ENCODE assay signal across 12 mouse cellular contexts in the genomic region with DNA sequence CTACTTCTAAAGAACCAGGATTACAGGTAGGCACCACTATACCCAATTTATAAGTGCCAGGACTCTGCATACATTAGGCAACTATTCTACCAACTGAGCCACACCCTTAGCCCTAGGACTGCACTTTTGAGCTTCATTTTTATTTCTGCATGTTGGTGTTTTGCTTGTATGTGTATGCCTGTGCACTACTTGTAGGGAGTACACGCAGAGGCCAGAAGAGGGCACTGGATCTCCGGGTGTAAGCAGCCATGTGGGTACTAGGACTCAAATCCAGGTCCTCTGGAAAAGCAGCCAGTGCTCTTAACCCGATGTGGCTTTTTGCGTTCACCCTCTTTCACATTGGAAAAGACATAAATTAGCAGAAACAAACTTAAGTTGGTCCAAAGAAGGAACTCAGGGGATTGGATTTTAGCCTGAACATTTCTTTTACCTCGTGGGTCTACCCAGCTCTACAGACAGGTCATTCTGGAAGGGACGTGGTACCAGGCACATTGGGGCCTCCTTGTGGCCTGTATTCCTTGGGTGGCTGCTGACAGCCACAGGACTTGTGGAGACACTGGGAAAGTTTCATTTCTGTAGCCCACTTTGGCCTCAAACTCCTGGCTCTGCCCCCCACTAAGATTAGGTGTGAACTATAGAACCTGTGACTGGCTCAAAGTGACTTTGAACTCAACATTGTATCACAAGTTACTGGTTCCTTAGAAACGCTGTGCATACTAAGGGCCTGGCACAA. TPM values are rescaled to one million over a fixed set of nuclear protein-coding genes. Genes with fewer than 3 reads are reported as not detected.
DNase-seq lines count a peak whose midpoint lies in the region; ATAC-seq lines count a peak whose summit lies in the region.
"Had no signal": no experiment of that assay in that cellular context is flagged by ENCODE, and none has a peak within 500 bp of the region (broad histone marks: within the 10 kb centered on the region; RNA-seq: fewer than 3 reads in every experiment).

No protein-coding gene starts in this region.

- H3K27me3 ChIP-seq in lung, embryonic 16.5 days (ENCODE audit: control insufficient read depth, insufficient read depth, low read depth, low read length): no peaks in the 10 kb centered on the region
- H3K27me3 ChIP-seq: embryonic facial prominence, embryonic 13.5 days had no signal

- H3K27ac ChIP-seq in lung, embryonic 16.5 days (ENCODE audit: low read length): peak overlapping the region; percentile 35; the same call in 1 of the 2 replicates
- H3K27ac ChIP-seq: embryonic facial prominence, embryonic 13.5 days; liver, embryonic 15.5 days had no signal

- H3K4me3 ChIP-seq in lung, embryonic 16.5 days (ENCODE audit: low read length): no peak overlapping the region
- H3K4me3 ChIP-seq: embryonic facial prominence, embryonic 13.5 days; liver, embryonic 15.5 days had no signal

- no peak for ATAC-seq in lung, embryonic 16.5 days (ENCODE audit: low read depth)
- ATAC-seq in megakaryocyte progenitor cell, adult 5-6 weeks (replicated peaks; ENCODE audit: poor library complexity): peak; percentile 44; the same call in 1 of the 2 replicates
- ATAC-seq: inflammation-experienced regulatory T-cells, adult 6 months had no signal

- H3K36me3 ChIP-seq in lung, embryonic 16.5 days (ENCODE audit: control insufficient read depth, insufficient read depth, low read length): no peaks in the 10 kb centered on the region
- H3K36me3 ChIP-seq: embryonic facial prominence, embryonic 13.5 days; liver, embryonic 15.5 days had no signal

- H3K4me1 ChIP-seq in lung, embryonic 16.5 days (replicated peaks; ENCODE audit: control insufficient read depth, insufficient read depth, low read length): peaks cover 8% of the 10 kb centered on the region
- H3K4me1 ChIP-seq: liver, embryonic 15.5 days had no signal

- H3K9me3 ChIP-seq in lung, embryonic 16.5 days (ENCODE audit: control insufficient read depth, low read length): peaks cover 4% of the 10 kb centered on the region; the same call in 1 of the 2 replicates
- H3K9me3 ChIP-seq: embryonic facial prominence, embryonic 13.5 days; liver, embryonic 15.5 days had no signal

- no peak overlapping the region for H3K4me2 ChIP-seq in lung, embryonic 16.5 days (ENCODE audit: low read depth, low read length)
- H3K4me2 ChIP-seq: embryonic facial prominence, embryonic 13.5 days; liver, embryonic 15.5 days had no signal

- WGBS in lung, embryonic 16.5 days: 77% methylated on average over 7 of the region's 7 CpGs

- peak; percentile 88 for DNase-seq in heart, adult 11 months
- DNase-seq in heart, adult 18-20 months: no peak
- DNase-seq in lung, postnatal 36 days: no peak
- peak; percentile 70 for DNase-seq in ZHBTc4 (ENCODE audit: low read depth, low spot score)
- no peak for DNase-seq in adipocyte (ENCODE audit: low spot score)
- DNase-seq in right cerebral cortex, postnatal 25 days: no peak

- H3K9ac ChIP-seq in lung, embryonic 16.5 days (ENCODE audit: low read length): no peak overlapping the region
- H3K9ac ChIP-seq: embryonic facial prominence, embryonic 13.5 days; liver, embryonic 15.5 days had no signal

RNA-seq across cellular contexts. Expression of gene Apeh, which starts 45.7 kb away (rescaled TPM):
- total RNA-seq in heart, adult 18-20 months (2021): 10 to 100 TPM; 37.4 to 48.3 TPM
- 53.1 and 59.9 TPM in 2 replicates for polyA plus RNA-seq in lung, embryonic 16.5 days (2015; fragmentation: Nextera tagmentation; extraction: Ambion mirVana)
- total RNA-seq in megakaryocyte progenitor cell, adult 5-6 weeks (2015): 45.9 and 64.3 TPM in 2 replicates
- 71.0 and 110 TPM in 2 replicates for total RNA-seq in megakaryocyte progenitor cell, adult 5-6 weeks (2017)

RNA-seq across cellular contexts. Expression of gene Bsn, which starts 50.1 kb away (rescaled TPM):
- total RNA-seq in heart, adult 18-20 months (2021): under 1 TPM; 0.02 to 0.08 TPM
- 0.26 and 0.30 TPM in 2 replicates for polyA plus RNA-seq in lung, embryonic 16.5 days (2015; fragmentation: Nextera tagmentation; extraction: Ambion mirVana)
- 4.7 and 5.5 TPM in 2 replicates for total RNA-seq in megakaryocyte progenitor cell, adult 5-6 weeks (2015)
- total RNA-seq in megakaryocyte progenitor cell, adult 5-6 weeks (2017): 3.2 and 4.0 TPM in 2 replicates

RNA-seq across cellular contexts. Expression of gene Rnf123, which starts 57.0 kb away (rescaled TPM):
- total RNA-seq in heart, adult 18-20 months (2021): 10 to 100 TPM; 83.4 to 86.8 TPM
- 24.9 and 27.1 TPM in 2 replicates for polyA plus RNA-seq in lung, embryonic 16.5 days (2015; fragmentation: Nextera tagmentation; extraction: Ambion mirVana)
- total RNA-seq in megakaryocyte progenitor cell, adult 5-6 weeks (2015): 34.5 and 35.8 TPM in 2 replicates
- total RNA-seq in megakaryocyte progenitor cell, adult 5-6 weeks (2017): 18.8 and 34.8 TPM in 2 replicates

RNA-seq across cellular contexts. Expression of gene Mst1, which starts 59.9 kb away (rescaled TPM):
- total RNA-seq in heart, adult 18-20 months (2021): under 1 TPM in 1 of 2 experiments, not detected in 1; 0.36 TPM
- polyA plus RNA-seq in lung, embryonic 16.5 days (2015; fragmentation: Nextera tagmentation; extraction: Ambion mirVana): 0.41 and 1.2 TPM in 2 replicates
- total RNA-seq in megakaryocyte progenitor cell, adult 5-6 weeks (2015): 0.46 and 3.1 TPM in 2 replicates
- 0.37 and 0.74 TPM in 2 replicates for total RNA-seq in megakaryocyte progenitor cell, adult 5-6 weeks (2017)
- polyA plus RNA-seq: heart, embryonic 14.5 days had no signal

Comparison
In these comparisons a context has a peak if more than half of its experiments do, and no peak if none do; other contexts are left out.
1. DNase-seq: peak in heart, adult 11 months (single experiment) and ZHBTc4 (single experiment); none in heart, adult 18-20 months (0 of 2), lung, postnatal 36 days (single experiment), adipocyte (single experiment) and right cerebral cortex, postnatal 25 days (single experiment).